Mouse (Mus musculus): ENCODE data around the gene Ccdc194.

GRCm38 (mm10) chr8:71470913-71471255 is 54.6 kb downstream of the Ccdc194 start:
- TF ChIP-seq GATA1 (IDR thresholded peaks at IDR 0.05; ENCODE audit: borderline replicate concordance, low read length): no peak
- no peak for TF ChIP-seq FLI1 (IDR thresholded peaks at IDR 0.05; ENCODE audit: low read length)

All from megakaryocyte, embryonic 14.5 days (primary cell).